Mouse (Mus musculus): ENCODE data around the gene Akap6.

DNA sequence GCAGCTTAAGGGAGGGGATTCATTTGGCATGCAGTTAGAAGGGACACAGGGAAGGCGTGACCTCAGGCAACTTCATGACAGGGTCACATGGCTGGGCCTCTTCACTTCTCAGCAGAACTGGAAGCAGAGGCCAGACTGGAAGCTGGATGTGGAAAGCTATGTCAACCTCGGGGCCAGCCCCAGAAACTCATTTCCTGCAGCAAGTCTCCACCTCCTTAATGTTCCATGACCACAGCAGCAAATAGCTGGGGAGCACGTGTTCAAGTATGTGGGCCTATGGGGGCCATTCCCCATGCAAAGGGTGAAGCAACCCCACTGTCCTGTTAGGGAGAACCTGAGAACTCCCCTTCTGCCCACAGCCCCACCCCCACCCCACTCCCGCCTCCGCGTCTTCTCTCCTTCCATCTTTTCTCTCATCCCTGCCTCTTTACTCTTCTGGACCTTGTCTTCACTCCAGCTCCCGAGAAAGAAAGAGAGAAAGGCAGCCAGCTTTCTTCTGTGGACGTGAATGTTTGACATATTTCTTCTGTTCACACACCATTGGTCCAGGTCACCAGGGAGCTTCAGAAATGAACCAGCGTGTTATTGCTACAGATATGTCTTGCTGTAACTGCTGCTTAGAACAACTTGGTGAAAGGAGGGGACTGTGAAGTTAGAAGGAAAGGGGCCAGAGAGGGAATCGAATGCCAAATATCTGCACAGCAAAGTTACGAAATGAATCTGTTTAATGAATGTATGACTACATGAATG lies 194.6 kb downstream of the Akap6 start:
- TF ChIP-seq CTCF (IDR thresholded peaks at IDR 0.05; ENCODE audit: low read depth) (no peak), EP300 (IDR thresholded peaks at IDR 0.05; ENCODE audit: low read depth) (no peak)
